Mouse (Mus musculus): ENCODE results near the gene Akt2.

The Akt2 gene

GRCm38 (mm10) chr7:27613751-27614499 lies 22.6 kb downstream of the Akt2 start:
- 38% methylated on average over 8 of the region's 8 CpGs for WGBS

GRCm38 (mm10) chr7:27621028-27621427 lies 29.7 kb downstream of the Akt2 start:
- WGBS = 51% methylated on average over 6 of the region's 6 CpGs

GRCm38 (mm10) chr7:27622234-27622633 lies 30.9 kb downstream of the Akt2 start:
- WGBS = 70% methylated on average over 1 of the region's 1 CpGs

- 66% methylated on average over 7 of the region's 7 CpGs for WGBS
Observed at GRCm38 (mm10) chr7:27627707-27628106, 36.4 kb downstream of the Akt2 start.

DNA sequence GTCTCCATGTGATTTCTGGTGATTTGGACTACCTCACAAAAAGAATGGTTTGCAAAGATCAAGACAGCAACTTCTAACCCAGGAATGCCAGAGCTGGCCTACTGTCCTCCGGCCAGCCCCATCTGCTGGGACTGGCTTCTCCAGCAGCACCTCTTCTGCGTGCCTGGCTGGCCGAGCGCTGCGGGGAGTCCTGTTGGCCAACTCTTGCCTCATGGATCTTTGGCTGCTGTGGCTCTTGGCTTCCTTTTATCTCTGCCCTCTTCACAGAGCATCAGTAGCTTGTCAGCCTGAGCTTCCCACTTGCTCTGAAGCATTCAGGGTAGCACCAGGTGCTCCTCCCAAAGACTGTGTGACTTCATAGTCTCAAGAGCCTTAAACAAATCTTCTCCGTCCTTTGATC lies 36.8 kb downstream of the Akt2 start:
- 77% methylated on average over 6 of the region's 6 CpGs for WGBS

GRCm38 (mm10) chr7:27628816-27629215 lies 37.5 kb downstream of the Akt2 start:
- 81% methylated on average over 7 of the region's 7 CpGs for WGBS

DNA sequence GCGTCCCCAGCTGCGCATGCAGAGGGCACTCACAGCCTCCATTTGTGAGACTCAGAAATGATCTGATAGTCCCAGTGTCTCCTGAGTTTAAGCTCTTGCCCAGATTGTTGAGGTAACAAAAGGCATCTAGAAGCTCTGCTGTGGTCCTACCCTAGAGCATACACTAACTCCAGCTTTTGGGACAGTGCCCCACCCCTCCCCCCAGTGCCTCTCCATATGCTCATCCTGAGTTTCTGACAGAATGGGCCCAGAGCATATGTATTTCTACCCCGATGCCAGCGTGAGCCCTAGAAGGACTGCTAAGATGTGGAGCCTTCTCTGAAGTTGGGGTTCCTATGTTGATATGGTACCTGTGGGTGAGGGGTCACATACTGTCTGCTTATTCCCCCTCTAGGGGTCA lies 40.1 kb downstream of the Akt2 start:
- 77% methylated on average over 4 of the region's 4 CpGs for WGBS

DNA sequence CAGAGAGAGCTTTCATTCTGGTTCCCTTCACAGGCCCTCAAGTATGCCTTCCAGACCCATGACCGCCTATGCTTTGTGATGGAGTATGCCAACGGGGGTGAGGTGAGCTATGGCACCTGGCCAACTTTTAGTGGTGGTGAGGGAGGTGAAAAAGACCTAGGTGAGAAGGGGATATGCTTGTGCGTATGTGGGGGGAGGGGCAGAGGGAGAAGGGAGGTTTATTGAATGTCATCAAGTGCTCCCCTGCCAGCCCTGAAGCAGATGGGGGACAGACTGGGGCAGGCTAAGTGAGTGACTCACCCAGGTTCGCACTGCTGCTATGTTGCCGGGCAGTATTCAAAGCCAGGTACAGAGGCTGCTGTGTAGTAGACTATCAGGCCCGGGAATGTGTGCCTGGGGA lies 41.8 kb downstream of the Akt2 start:
- WGBS = 75% methylated on average over 6 of the region's 6 CpGs

- 84% methylated on average over 6 of the region's 6 CpGs for WGBS
Observed at GRCm38 (mm10) chr7:27634691-27635090, 43.3 kb downstream of the Akt2 start.

DNA sequence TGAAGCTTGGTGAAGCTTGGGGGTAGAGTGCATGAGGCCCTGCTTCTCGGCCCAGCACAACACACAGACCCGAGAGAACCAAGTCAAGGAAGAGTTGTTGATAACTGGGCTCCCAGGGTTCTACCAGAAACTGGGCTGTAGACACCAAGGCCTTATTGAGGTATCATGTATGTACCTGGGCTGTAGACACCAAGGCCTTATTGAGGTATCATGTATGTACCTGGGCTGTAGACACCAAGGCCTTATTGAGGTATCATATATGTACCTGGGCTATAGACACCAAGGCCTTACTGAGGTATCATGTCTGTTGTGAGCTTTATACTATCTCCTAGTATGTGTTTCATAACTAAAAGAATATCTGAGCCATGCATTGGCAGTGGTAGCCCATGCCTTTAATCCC lies 43.7 kb downstream of the Akt2 start:
- WGBS = 95% methylated on average over 2 of the region's 2 CpGs

- 74% methylated on average over 1 of the region's 1 CpGs for WGBS
Observed at GRCm38 (mm10) chr7:27644471-27644870, 53.1 kb downstream of the Akt2 start.

DNA sequence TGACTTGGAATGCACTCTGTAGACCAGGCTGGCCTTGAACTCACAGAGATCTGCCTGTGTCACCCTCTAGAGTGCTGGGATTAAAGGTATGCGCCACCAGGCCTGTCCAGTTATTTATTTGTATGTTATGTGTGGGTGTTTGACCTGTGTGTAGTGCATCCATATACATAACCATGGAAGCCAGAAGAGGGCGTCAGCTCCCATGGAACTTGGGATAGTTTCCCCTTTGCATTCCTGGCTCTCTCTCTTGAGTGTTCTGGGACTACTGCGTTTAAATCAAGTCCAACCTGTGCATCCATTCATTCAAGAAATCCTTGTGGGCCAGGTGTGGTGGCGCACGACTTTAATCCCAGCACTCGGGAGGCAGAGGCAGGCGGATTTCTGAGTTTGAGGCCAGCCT lies 55.2 kb downstream of the Akt2 start:
- 84% methylated on average over 7 of the region's 7 CpGs for WGBS

DNA sequence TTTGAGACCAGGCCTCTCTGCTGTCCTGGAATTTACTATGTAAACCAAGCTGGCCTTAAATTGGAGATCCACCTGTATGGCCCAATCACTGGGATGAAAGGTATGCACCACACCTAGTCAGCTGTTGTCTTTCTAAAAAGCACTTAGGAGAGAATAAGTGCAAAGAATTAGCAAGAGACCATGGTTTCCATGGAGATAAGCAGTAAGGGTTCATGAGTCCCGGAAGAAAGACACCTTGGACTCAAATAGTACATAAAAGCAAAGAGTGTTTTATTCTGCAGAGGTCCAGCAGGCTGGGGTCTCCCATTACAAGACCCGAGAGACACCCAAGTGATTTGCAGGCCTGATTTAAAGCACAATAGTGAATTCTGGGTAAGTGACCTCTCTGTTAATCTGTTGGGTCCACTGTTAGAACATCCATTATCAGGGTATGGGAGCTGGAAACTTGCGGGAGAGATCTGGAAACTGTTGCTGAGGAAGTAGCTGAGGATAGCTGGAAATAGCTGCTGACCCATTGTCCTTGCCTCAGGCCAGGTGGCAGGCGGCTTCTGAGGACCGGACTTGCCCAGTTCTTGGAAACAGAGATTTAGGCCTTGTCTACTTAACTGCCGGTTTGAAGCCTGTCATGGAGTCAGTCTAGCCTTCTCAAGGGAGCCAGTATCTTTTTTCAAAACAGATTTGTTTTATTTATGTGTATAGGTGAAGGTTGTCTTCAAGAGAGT lies 56.1 kb downstream of the Akt2 start:
- 80% methylated on average over 6 of the region's 6 CpGs for WGBS

- 89% methylated on average over 11 of the region's 11 CpGs for WGBS
Observed at GRCm38 (mm10) chr7:27649723-27650122, 58.4 kb downstream of the Akt2 start.

DNA sequence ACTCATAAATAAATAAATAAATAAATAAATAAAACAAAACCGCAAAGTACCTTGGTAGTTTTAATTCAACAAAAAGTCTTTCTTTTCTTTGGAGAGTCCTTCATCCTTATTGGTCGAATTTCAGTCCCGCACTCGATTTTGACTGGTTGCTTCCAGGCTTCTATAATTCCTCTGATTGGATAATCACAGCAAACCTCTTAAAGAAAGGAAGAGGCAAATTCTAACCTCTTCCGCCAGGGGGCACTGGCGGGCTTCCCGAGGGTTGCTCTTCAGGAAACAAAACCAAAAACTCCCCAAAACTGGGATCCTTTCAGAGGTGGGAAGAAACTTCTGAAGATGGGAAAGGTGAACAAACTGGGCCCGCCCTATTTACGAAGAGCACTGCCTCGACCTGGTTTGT lies 59.6 kb downstream of the Akt2 start:
- 9% methylated on average over 10 of the region's 10 CpGs for WGBS

- WGBS = under 1% methylated on average over 61 of the region's 62 CpGs
Observed at GRCm38 (mm10) chr7:27653681-27654437, 62.5 kb downstream of the Akt2 start, which contains the start of gene Ttc9b. TSS of gene Ttc9b (plus strand) at chr7:27653915.

DNA sequence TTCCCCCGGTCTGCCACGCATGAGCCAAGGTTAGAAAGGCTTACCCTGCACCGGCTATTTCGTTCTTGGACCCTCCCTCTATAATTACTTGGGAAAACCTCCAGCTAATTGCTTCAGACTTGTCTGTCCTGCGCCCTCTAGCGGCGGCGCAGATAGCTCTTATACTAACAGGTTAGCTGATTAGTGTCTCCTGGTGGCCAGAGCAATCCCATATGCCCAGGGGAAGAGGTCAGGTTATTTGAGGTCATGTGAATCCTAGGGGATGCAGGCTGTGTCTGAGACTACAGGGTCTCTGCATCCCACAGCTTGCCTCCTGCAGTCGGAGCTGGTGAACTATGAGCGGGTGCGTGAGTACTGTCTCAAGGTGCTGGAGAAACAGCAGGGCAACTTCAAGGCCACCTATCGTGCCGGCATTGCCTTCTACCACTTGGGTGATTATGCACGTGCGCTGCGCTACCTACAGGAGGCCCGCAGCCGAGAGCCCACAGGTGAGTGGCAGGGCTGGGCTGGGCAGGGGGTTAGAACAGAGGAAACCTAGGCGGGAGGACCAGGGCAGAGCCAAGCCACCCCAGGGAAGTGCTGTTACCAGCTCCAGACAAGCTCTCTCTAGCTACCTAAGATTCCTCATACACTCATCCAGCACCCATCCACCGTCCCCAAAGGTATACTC lies 63.4 kb downstream of the Akt2 start:
- 48% methylated on average over 20 of the region's 20 CpGs for WGBS

DNA sequence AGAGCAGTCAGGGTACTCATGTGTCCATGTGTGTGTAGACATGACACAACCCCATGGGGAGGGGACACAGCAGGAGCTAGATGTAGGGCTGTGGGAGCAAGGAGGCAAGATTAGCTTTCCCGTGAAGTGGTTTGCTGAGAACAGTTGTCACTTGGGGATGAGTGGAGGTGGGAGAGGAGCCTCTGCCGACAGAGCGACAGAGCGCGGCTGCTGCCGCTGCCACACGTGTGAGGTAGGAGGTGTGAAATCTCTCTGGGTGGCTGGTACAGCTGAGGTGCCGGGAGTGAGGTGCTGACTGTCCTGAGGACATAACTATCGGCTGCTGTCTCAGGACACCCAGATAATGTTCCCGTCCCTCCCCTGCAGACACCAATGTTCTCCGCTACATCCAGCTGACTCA lies 64.2 kb downstream of the Akt2 start:
- WGBS = 43% methylated on average over 11 of the region's 11 CpGs

DNA sequence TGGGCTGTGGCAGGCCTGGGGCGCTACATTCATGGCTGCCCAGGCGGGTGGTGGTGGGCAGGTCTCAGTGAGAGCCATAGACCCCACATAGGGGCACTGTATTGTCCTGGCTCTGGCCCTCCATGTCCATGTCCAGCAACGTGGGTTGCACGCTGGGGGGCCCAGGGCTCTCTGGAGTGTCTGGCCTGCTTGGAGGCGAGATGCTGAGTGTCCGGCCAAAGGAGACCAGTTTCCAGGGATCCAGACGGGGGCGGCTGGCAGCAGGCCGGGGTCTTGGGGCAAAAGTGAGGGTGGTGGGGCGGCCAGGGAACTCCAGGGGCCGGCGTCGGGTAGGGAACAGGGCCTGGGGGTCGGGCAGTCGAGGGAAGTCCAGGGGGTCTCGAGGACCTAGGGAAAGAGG lies 65.2 kb downstream of the Akt2 start:
- WGBS = 75% methylated on average over 16 of the region's 16 CpGs

DNA sequence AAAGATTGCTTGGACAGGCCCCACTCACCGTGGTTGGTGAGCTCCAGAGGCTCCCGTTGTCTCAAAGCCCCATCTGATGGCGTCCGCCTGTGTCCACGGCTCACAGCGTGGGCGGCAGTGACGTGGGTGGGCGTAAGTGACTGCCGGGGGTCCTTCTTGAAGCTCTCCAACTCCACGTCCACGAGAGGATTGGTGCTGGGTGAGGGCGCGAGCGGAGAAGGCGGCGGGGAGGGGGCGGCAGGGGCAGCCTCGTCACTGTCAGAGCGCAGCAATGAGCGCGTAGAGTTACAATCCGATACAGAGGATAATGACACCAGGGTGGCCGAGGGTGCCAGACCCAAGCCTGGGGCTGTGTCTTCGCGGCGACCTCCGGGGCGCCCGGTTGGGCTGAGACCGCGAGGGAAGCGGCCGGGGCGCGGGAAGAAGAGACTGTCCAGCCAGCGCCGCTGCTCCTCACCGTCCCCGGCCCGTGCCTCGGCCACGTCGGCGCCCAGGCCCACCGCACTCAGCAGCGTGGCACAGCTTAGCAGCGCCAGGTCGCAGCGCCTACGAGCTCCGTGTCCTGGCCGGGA lies 66.6 kb downstream of the Akt2 start:
- 45% methylated on average over 53 of the region's 53 CpGs for whole genome bisulfite sequencing

All from cerebral cortex, adult 2 months (tissue).